Mouse (Mus musculus) liver (tissue): ENCODE measurements around the gene Mfsd14a.
A peak's percentile ranks its signal among the peaks of the same experiment; 100 is the strongest.

Experiments
- DNase-seq: peaks from one replicate; pipeline ENCODE4 v3.0.0-alpha.2; 2020; ENCODE audit warnings: mixed read lengths

Mfsd14a gene

DNA sequence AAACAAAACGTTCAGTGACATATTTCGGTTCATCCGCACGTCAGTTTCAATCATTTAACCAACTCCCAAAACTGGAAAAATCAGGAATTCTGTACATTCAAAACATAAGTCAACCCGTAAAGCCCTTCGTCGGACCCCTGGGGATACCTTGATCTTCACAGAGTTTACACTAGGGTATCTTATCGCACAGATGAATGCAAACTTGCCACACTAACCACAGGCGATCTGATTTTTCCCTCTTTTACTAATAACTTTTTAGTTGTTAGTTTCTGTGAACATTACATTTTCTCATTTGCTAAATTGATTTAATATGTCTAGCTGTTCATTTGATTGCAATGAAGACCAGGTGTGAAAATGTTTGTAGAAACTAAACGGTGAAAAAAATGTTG is 66.9 kb downstream of the Mfsd14a start:
- DNase-seq, result peak; percentile 11

DNA sequence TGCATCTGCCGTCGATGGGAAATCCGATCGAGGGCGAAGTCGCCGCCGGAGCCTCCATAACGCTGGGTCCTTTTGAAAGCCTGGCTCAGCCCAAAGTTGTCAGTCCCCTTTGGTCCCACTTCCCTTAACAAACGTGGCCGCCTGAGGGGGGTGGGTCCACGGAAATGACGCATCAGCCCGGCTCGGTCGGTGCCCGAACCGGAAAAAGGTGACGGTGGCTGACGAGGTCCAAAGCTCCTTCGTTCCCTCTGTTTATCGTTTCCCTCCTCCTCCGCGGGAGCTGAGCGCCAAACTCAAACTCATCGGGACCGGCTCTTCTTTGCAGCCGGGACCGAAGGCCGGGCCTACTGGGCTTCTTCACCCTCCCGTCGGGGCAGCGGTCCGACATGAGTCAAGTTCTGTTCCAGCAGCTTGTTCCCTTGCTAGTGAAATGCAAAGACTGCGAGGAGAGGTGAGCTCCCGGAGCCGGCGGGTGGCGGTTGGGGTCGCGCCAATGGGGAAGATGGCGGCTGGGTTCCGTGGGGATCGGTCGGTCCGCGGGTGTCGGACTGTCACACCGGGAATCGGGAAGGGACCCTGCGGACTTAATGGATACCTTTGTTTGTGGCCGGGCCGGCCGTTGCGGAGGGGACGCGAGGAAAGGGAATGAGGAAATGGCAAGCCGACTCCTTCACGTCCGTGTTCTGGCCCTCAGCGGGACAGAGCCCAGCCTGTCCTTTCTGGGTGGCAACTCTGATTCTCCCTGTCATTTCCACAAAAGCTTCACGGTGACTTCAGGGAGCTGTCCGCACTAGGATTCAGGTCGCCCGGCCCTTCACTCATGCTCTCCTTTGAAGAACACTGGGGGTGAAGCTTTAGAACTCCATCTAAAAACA is 67.5 kb downstream of the Mfsd14a start, which contains the start of gene Sass6:
TSS of gene Sass6 (plus strand) at position 255 of the 875 bp plus-strand sequence.
- DNase-seq, result peak; percentile 97

DNA sequence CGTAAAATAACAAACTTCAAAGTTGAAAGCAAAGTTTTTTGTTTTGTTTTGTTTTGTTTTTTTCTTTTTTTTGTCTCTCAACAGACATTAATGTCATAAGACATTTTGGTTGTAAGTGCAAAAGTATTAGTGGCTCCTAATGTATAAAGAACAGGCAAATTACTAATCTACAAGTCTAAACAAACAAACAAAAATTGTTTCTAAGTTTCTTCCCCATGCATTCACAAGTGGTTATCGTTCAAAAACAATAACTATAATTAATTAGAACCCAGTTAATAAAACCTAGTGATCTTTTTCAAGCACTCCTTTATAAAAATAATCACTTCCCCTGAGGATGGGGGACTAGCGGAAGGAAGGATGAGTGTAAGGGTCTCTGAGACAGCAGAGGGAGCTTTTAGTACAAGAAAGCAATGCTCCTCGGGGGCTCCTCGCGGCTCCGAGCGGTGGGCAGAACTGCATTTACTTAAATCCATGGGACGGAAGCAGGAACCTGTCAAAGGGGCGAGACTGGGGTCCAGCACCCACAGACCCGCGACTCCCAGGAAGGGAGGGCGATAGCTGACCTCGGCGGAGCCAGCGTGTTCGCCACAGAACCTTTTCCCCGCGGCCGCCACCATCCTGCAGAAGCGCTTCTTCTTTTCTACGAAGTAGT is 68.3 kb downstream of the Mfsd14a start:
- no peak for DNase-seq

DNA sequence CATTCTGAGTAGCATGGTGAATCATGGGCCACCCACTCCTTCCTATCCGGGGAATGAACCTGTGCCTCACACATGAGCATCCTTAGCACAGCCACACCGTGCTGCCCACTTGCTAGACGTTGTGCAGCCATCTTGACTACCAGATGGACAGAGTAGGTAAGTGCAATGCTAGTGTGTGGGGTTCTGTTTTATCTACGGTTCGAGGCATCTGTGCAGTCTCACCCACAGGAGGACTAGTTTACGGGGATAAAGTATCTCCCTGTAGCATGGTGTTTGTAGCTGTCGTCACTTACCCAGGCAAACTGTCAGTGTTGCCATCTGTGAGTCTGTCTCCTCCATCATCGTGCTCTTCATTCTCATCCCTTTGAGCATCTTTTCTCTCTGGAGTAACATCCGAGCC is 80.3 kb downstream of the Mfsd14a start:
- DNase-seq, result no peak
